Mouse (Mus musculus) megakaryocyte-erythroid progenitor cell, adult 5-6 weeks (primary cell): Measurements from ENCODE around the gene Fcgrt. TPM values are rescaled to one million over a fixed set of nuclear protein-coding genes. Genes with fewer than 3 reads are reported as not detected.

ENCODE experiments used
- ATAC-seq: replicated peaks from 2 replicates; pipeline ENCODE4 v1.8.0; 2016; ENCODE audit warnings: mild to moderate bottlenecking, inconsistent platforms; ENCODE audit not compliant: severe bottlenecking, poor library complexity, low FRiP score, low TSS enrichment
- total RNA-seq, 2 experiments: library from RNA; stranded (forward) in 1 of 2; stranded (reverse) in 1 of 2; fragments of 200-1000, 215-1000 nt in 1 of 2; fragments of >200 nt in 1 of 2; fragmentation: Nextera tagmentation in 1 of 2; gene quantifications; 2 replicates each; pipeline ENCODE4 v1.2.3; 2014 to 2017

The Fcgrt gene
- total RNA-seq, 2 experiments from 2014 or later = 1.8 TPM; not detected in 1

DNA sequence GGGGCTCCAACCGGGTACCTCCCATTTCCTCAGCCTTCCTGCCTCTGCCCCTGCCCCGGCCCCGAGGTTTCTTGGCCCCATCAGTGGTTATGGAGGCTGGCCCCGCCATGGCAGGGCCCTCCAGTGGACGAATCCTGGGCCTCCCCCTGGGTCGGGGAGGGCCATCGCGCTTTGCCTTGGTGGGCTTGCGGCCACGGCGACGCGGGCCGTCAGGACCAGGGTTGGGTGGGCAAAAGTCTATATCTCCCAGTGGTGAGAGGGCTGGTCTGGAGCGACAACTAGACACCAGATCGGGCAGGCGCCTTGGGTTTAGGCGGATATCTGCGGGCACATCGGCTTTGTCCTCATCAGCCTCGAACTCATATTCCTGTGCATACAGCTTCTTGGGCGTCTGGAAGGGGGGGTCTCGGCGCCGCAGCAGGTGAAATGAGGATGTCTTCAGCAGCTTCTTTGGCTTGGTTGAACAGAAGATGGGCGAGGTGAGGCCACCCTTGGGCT, 56.7 kb downstream of the Fcgrt start:
- no peak for ATAC-seq

DNA sequence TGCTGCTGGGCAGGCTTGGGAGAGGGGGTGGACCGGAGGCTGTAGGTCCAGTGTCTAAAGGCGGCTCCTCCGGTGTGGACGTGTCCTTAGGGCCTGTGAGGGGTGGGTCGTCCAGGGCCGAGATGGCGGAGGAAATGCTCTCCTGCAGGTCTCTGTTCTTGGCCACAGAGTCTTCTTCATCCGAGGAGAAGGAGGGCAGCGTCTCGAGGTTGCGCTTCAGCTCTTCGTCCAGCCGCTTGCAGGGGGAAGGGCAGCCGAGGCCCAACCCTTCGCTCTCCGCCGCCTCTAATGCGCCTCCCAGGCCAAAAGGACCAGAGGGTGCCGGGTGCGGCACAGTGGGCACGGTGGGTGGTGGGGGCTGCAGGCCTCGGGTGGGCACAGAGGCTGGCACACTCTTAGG, 57.9 kb downstream of the Fcgrt start:
- no peak for ATAC-seq

GRCm38 (mm10) chr7:45043307-45043706, 60.3 kb downstream of the Fcgrt start:
- no peak for ATAC-seq

Other genes with a start within 250 kb of the Fcgrt start
Only the 30 nearest of the 33 such genes appear.
- gene Med25, start 211.1 kb downstream of the Fcgrt start, total RNA-seq (2014; fragmentation: Nextera tagmentation) = 42.0 and 71.7 TPM in 2 replicates
- gene Med25, start 211.1 kb downstream of the Fcgrt start, total RNA-seq (2017) = 12.1 and 18.1 TPM in 2 replicates
- gene Fuz, start 207.8 kb downstream of the Fcgrt start, total RNA-seq (2014; fragmentation: Nextera tagmentation) = 12.0 and 19.8 TPM in 2 replicates
- 14.2 and 18.3 TPM in 2 replicates for gene Fuz, start 207.8 kb downstream of the Fcgrt start, total RNA-seq (2017)
- 95.3 and 104 TPM in 2 replicates for gene Ap2a1, start 174.4 kb downstream of the Fcgrt start, total RNA-seq (2014; fragmentation: Nextera tagmentation)
- gene Ap2a1, start 174.4 kb downstream of the Fcgrt start, total RNA-seq (2017) = 23.8 and 37.1 TPM in 2 replicates
- gene Tsks, start 160.6 kb downstream of the Fcgrt start, total RNA-seq (2014; fragmentation: Nextera tagmentation) = not detected in 2 replicates
- gene Tsks, start 160.6 kb downstream of the Fcgrt start, total RNA-seq (2017) = not detected in 2 replicates
- 4.1 and 11.5 TPM in 2 replicates for gene Cpt1c, start 129.0 kb downstream of the Fcgrt start, total RNA-seq (2014; fragmentation: Nextera tagmentation)
- 0.91 and 1.3 TPM in 2 replicates for gene Cpt1c, start 129.0 kb downstream of the Fcgrt start, total RNA-seq (2017)
- gene Prmt1, start 117.3 kb downstream of the Fcgrt start, total RNA-seq (2014; fragmentation: Nextera tagmentation) = 160 and 230 TPM in 2 replicates
- 132 and 171 TPM in 2 replicates for gene Prmt1, start 117.3 kb downstream of the Fcgrt start, total RNA-seq (2017)
- 80.4 and 150 TPM in 2 replicates for gene Irf3, start 106.2 kb downstream of the Fcgrt start, total RNA-seq (2014; fragmentation: Nextera tagmentation)
- 84.3 and 104 TPM in 2 replicates for gene Irf3, start 106.2 kb downstream of the Fcgrt start, total RNA-seq (2017)
- 37.2 and 42.7 TPM in 2 replicates for gene Bcl2l12, start 105.1 kb downstream of the Fcgrt start, total RNA-seq (2014; fragmentation: Nextera tagmentation)
- 15.5 and 25.6 TPM in 2 replicates for gene Bcl2l12, start 105.1 kb downstream of the Fcgrt start, total RNA-seq (2017)
- 33.0 and 46.3 TPM in 2 replicates for gene Scaf1, start 87.5 kb downstream of the Fcgrt start, total RNA-seq (2014; fragmentation: Nextera tagmentation)
- gene Scaf1, start 87.5 kb downstream of the Fcgrt start, total RNA-seq (2017) = 7.2 and 10.2 TPM in 2 replicates
- gene Rras, start 85.9 kb downstream of the Fcgrt start, total RNA-seq (2014; fragmentation: Nextera tagmentation) = 1.4 and 1.7 TPM in 2 replicates
- gene Rras, start 85.9 kb downstream of the Fcgrt start, total RNA-seq (2017) = 1.3 and 1.6 TPM in 2 replicates
- gene Prr12, start 51.0 kb downstream of the Fcgrt start, total RNA-seq (2014; fragmentation: Nextera tagmentation) = 26.6 and 28.7 TPM in 2 replicates
- gene Prr12, start 51.0 kb downstream of the Fcgrt start, total RNA-seq (2017) = 1.9 and 2.1 TPM in 2 replicates
- 27.8 and 55.1 TPM in 2 replicates for gene Nosip, start 41.4 kb downstream of the Fcgrt start, total RNA-seq (2014; fragmentation: Nextera tagmentation)
- 40.9 and 48.3 TPM in 2 replicates for gene Nosip, start 41.4 kb downstream of the Fcgrt start, total RNA-seq (2017)
- 4.3 and 4.7 TPM in 2 replicates for gene Prrg2, start 41.2 kb downstream of the Fcgrt start, total RNA-seq (2014; fragmentation: Nextera tagmentation)
- 3.5 and 6.2 TPM in 2 replicates for gene Prrg2, start 41.2 kb downstream of the Fcgrt start, total RNA-seq (2017)
- gene Rcn3, start 11.6 kb downstream of the Fcgrt start, total RNA-seq (2014; fragmentation: Nextera tagmentation) = 7.6 and 15.6 TPM in 2 replicates
- gene Rcn3, start 11.6 kb downstream of the Fcgrt start, total RNA-seq (2017) = 16.7 and 23.0 TPM in 2 replicates
- 3,773 and 4,118 TPM in 2 replicates for gene Rps11, start 20.6 kb upstream of the Fcgrt start, total RNA-seq (2014; fragmentation: Nextera tagmentation)
- gene Rps11, start 20.6 kb upstream of the Fcgrt start, total RNA-seq (2017) = 1,409 and 1,705 TPM in 2 replicates
- 4,705 and 4,844 TPM in 2 replicates for gene Rpl13a, start 24.9 kb upstream of the Fcgrt start, total RNA-seq (2014; fragmentation: Nextera tagmentation)
- gene Rpl13a, start 24.9 kb upstream of the Fcgrt start, total RNA-seq (2017) = 4,178 and 4,889 TPM in 2 replicates
- gene Gm45713, start 32.4 kb upstream of the Fcgrt start, total RNA-seq (2014; fragmentation: Nextera tagmentation) = not detected in 2 replicates
- 0.61 TPM in 1 of 2 replicates, not detected in the other for gene Gm45713, start 32.4 kb upstream of the Fcgrt start, total RNA-seq (2017)
- gene Flt3l, start 32.6 kb upstream of the Fcgrt start, total RNA-seq (2014; fragmentation: Nextera tagmentation) = 35.8 and 48.2 TPM in 2 replicates
- 8.5 and 23.5 TPM in 2 replicates for gene Flt3l, start 32.6 kb upstream of the Fcgrt start, total RNA-seq (2017)
- gene Pih1d1, start 50.5 kb upstream of the Fcgrt start, total RNA-seq (2014; fragmentation: Nextera tagmentation) = 135 and 148 TPM in 2 replicates
- gene Pih1d1, start 50.5 kb upstream of the Fcgrt start, total RNA-seq (2017) = 39.0 and 61.3 TPM in 2 replicates
- 69.0 and 84.8 TPM in 2 replicates for gene Aldh16a1, start 50.7 kb upstream of the Fcgrt start, total RNA-seq (2014; fragmentation: Nextera tagmentation)
- gene Aldh16a1, start 50.7 kb upstream of the Fcgrt start, total RNA-seq (2017) = 19.1 and 22.1 TPM in 2 replicates
- gene Slc17a7, start 60.1 kb upstream of the Fcgrt start, total RNA-seq (2014; fragmentation: Nextera tagmentation) = not detected in 2 replicates
- gene Slc17a7, start 60.1 kb upstream of the Fcgrt start, total RNA-seq (2017) = not detected in 2 replicates
- not detected in 2 replicates for gene Gfy, start 75.7 kb upstream of the Fcgrt start, total RNA-seq (2014; fragmentation: Nextera tagmentation)
- gene Gfy, start 75.7 kb upstream of the Fcgrt start, total RNA-seq (2017) = 1.9 TPM in 1 of 2 replicates, not detected in the other
- not detected in 2 replicates for gene Pth2, start 77.1 kb upstream of the Fcgrt start, total RNA-seq (2014; fragmentation: Nextera tagmentation)
- not detected in 2 replicates for gene Pth2, start 77.1 kb upstream of the Fcgrt start, total RNA-seq (2017)
- gene Ccdc155, start 101.0 kb upstream of the Fcgrt start, total RNA-seq (2014; fragmentation: Nextera tagmentation) = 0.89 and 2.0 TPM in 2 replicates
- 0.52 and 1.1 TPM in 2 replicates for gene Ccdc155, start 101.0 kb upstream of the Fcgrt start, total RNA-seq (2017)
- 32.2 and 40.5 TPM in 2 replicates for gene Dkkl1, start 108.3 kb upstream of the Fcgrt start, total RNA-seq (2014; fragmentation: Nextera tagmentation)
- gene Dkkl1, start 108.3 kb upstream of the Fcgrt start, total RNA-seq (2017) = 16.4 and 32.1 TPM in 2 replicates
- gene Tead2, start 111.9 kb upstream of the Fcgrt start, total RNA-seq (2014; fragmentation: Nextera tagmentation) = not detected in 2 replicates
- not detected in 2 replicates for gene Tead2, start 111.9 kb upstream of the Fcgrt start, total RNA-seq (2017)
- gene Cd37, start 135.3 kb upstream of the Fcgrt start, total RNA-seq (2014; fragmentation: Nextera tagmentation) = 83.5 and 91.4 TPM in 2 replicates
- 27.2 and 28.4 TPM in 2 replicates for gene Cd37, start 135.3 kb upstream of the Fcgrt start, total RNA-seq (2017)
- not detected in 2 replicates for gene Slc6a16, start 137.2 kb upstream of the Fcgrt start, total RNA-seq (2014; fragmentation: Nextera tagmentation)
- gene Slc6a16, start 137.2 kb upstream of the Fcgrt start, total RNA-seq (2017) = not detected in 2 replicates
- not detected in 2 replicates for gene Slc6a21, start 173.7 kb upstream of the Fcgrt start, total RNA-seq (2014; fragmentation: Nextera tagmentation)
- gene Slc6a21, start 173.7 kb upstream of the Fcgrt start, total RNA-seq (2017) = not detected in 2 replicates
- 0.22 and 0.54 TPM in 2 replicates for gene Trpm4, start 229.9 kb upstream of the Fcgrt start, total RNA-seq (2014; fragmentation: Nextera tagmentation)
- 0.11 TPM in 1 of 2 replicates, not detected in the other for gene Trpm4, start 229.9 kb upstream of the Fcgrt start, total RNA-seq (2017)